Mouse (Mus musculus) heart, embryonic 13.5 days (tissue): ENCODE results near the gene Itgb4. TPM values are rescaled to one million over a fixed set of nuclear protein-coding genes. Genes with fewer than 3 reads are reported as not detected.

Source experiments
- ATAC-seq: fragments of 200-750 bp; cut with Nextera tagmentation; 2 replicates; pipeline ENCODE4 v1.8.0; 2017; ENCODE audit warnings: moderate TSS enrichment; ENCODE audit not compliant: insufficient number of reproducible peaks, low FRiP score, low TSS enrichment; ENCODE audit errors: extremely low read depth
- H3K27ac ChIP-seq: fragments of 300-500 bp; sonication (generic); replicated peaks from 2 replicates; pipeline ENCODE4 v1.5.1; 2015; ENCODE audit warnings: moderate library complexity, mild to moderate bottlenecking, inconsistent platforms
- H3K27me3 ChIP-seq: fragments of 300-500 bp; sonication (generic); replicated peaks from 2 replicates; pipeline ENCODE4 v1.6.1; 2015; ENCODE audit warnings: mild to moderate bottlenecking, inconsistent platforms
- H3K36me3 ChIP-seq: fragments of 300-500 bp; sonication (generic); 2 replicates; pipeline ENCODE4 v1.6.1; 2015; ENCODE audit warnings: mild to moderate bottlenecking, inconsistent platforms
- H3K4me1 ChIP-seq: fragments of 300-500 bp; sonication (generic); 2 replicates; pipeline ENCODE4 v1.6.1; 2015; ENCODE audit warnings: inconsistent platforms
- H3K4me2 ChIP-seq: fragments of 300-500 bp; sonication (generic); 2 replicates; pipeline ENCODE4 v1.6.1; 2015; ENCODE audit warnings: inconsistent platforms, mild to moderate bottlenecking, moderate library complexity
- H3K4me3 ChIP-seq: fragments of 300-500 bp; sonication (generic); 2 replicates; pipeline ENCODE4 v1.5.1; 2015; ENCODE audit warnings: moderate library complexity, mild to moderate bottlenecking, inconsistent platforms
- H3K9ac ChIP-seq: fragments of 300-500 bp; sonication (generic); 2 replicates; pipeline ENCODE4 v1.6.1; 2015; ENCODE audit warnings: inconsistent platforms, mild to moderate bottlenecking, moderate library complexity
- H3K9me3 ChIP-seq: fragments of 300-500 bp; sonication (generic); 2 replicates; pipeline ENCODE4 v1.6.1; 2016; ENCODE audit warnings: inconsistent platforms
- WGBS: fragments of 180-500 bp; shearing (Covaris S2); methylation state at CpG from one replicate; pipeline ENCODE4 v1.1.7; 2015; ENCODE audit warnings: mixed read lengths; 5-methylcytosine and 5-hydroxymethylcytosine counted together
- polyA plus RNA-seq: library from polyadenylated mRNA; unstranded; fragments of >200 nt; fragmentation: Nextera tagmentation; extraction: Ambion mirVana; gene quantifications from 2 replicates; pipeline ENCODE4 v1.2.1, GENCODE M21; 2015

The Itgb4 gene
- polyA plus RNA-seq, 1 experiment from 2014 or later = 1.1 TPM

- Histone ChIP-seq H3K36me3 (peaks cover 90% of the 10 kb centered on the region), H3K4me3 (no peak overlapping the region), H3K27me3 (no peaks in the 10 kb centered on the region), H3K4me2 (no peak overlapping the region), H3K9ac (no peak overlapping the region), H3K27ac (no peak overlapping the region), H3K4me1 (no peaks in the 10 kb centered on the region), H3K9me3 (no peaks in the 10 kb centered on the region)
- WGBS = 94% methylated on average over 2 of the region's 2 CpGs
- no peak for ATAC-seq
Measured at GRCm38 (mm10) chr11:115950719-115951118, 23.8 kb upstream of the Itgb4 start.

- Histone ChIP-seq H3K4me1 (peaks cover 6% of the 10 kb centered on the region; the same call in 1 of the 2 replicates), H3K36me3 (peaks cover 82% of the 10 kb centered on the region), H3K27me3 (no peaks in the 10 kb centered on the region), H3K4me3 (no peak overlapping the region), H3K9ac (no peak overlapping the region), H3K27ac (no peak overlapping the region), H3K9me3 (no peaks in the 10 kb centered on the region), H3K4me2 (no peak overlapping the region)
- 75% methylated on average over 5 of the region's 5 CpGs for WGBS
- ATAC-seq = no peak
Measured at GRCm38 (mm10) chr11:115954712-115955111, 19.8 kb upstream of the Itgb4 start.

DNA sequence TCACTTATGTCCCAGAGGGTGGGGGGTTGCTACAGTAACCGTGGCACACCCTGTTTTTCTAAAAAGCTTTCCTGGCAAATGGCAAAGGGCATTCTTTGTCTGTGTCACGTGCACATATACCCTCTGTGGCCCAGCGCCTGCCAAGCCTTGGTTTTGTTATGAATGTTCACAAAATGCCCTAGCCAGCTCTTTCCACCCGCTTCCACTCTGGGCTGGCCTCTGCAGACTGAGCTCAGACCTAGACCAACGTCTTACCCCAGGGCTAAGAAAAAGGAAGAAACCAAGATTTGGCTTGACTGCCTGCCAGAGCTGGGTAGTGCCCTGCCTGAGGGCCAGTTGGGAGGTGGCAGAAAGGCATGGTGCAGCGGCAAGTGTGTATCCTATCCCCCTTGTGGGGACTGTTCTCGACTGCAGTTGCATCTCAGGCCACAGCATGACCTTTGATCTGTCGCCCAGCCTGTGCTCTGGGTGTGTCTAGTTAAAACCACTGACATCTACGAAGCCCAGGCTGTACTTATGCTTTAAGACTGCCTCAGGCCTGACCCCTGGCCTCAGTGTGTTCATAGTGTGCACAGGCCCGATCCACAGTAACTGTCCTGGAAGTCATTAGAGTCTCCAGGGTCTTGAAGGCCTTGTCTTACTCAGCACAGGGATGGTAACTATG is 19.2 kb upstream of the Itgb4 start:
- H3K9ac ChIP-seq = no peak overlapping the region
- no peaks in the 10 kb centered on the region for H3K27me3 ChIP-seq
- H3K9me3 ChIP-seq = no peaks in the 10 kb centered on the region
- no peak overlapping the region for H3K4me2 ChIP-seq
- H3K4me1 ChIP-seq = peaks cover 6% of the 10 kb centered on the region; the same call in 1 of the 2 replicates
- peaks cover 82% of the 10 kb centered on the region for H3K36me3 ChIP-seq
- 0 out of 2 replicates have a peak overlapping the region, but pooled peaks have one; percentile 1 for H3K27ac ChIP-seq
- 74% methylated on average over 10 of the region's 10 CpGs for WGBS
- no peak for ATAC-seq
- no peak overlapping the region for H3K4me3 ChIP-seq

DNA sequence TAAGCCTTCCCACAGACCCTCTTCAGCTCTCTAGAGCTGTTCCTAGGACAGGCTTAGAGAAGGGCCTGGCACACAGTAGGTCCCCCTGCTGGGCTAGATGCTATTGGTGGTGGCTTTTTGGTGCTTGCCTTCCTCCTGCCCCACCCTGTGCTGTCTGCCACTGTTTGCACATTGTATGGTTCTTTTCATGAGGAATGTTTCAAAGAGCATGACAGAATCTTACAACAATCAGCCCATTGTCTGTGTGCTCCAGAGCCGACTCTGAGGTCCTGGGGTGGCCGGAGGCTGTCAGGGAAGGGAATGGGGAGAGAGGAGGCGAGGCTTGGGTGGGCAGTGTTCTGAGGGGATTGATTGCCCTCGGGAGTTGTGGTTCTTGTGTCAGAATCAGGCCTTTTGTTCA is 18.1 kb upstream of the Itgb4 start:
- no peak for ATAC-seq
- Histone ChIP-seq H3K9ac (no peak overlapping the region), H3K4me2 (no peak overlapping the region), H3K27me3 (no peaks in the 10 kb centered on the region), H3K36me3 (peaks cover 83% of the 10 kb centered on the region), H3K4me3 (no peak overlapping the region), H3K4me1 (peaks cover 6% of the 10 kb centered on the region; the same call in 1 of the 2 replicates), H3K27ac (peak overlapping the region; percentile 36), H3K9me3 (no peaks in the 10 kb centered on the region)
- 62% methylated on average over 4 of the region's 4 CpGs for WGBS

DNA sequence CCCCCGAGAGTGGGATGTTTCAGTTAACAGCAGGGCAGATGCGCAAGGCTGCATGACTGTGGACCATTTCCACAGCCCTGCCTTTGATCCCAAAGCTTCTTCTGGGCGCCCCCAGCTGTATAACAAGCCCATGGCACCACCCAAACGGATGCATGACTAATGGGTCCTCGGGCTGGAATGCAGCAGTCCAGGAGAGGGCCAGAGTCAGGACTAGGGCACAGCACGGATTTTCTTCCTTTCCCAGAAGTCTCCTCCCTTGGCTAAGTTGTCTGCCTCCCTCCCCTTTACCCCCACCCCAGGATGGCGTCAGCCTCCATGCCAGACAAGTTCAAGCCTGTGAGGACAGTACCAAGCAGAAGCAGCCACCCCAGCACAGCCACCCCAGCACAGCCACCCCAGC is 16.5 kb upstream of the Itgb4 start:
- ATAC-seq = no peak
- H3K27me3 ChIP-seq = no peaks in the 10 kb centered on the region
- H3K4me1 ChIP-seq = peaks cover 6% of the 10 kb centered on the region; the same call in 1 of the 2 replicates
- peaks cover 83% of the 10 kb centered on the region for H3K36me3 ChIP-seq
- no peak overlapping the region for H3K27ac ChIP-seq
- WGBS = 77% methylated on average over 7 of the region's 7 CpGs
- no peak overlapping the region for H3K9ac ChIP-seq
- no peak overlapping the region for H3K4me2 ChIP-seq
- no peak overlapping the region for H3K4me3 ChIP-seq
- H3K9me3 ChIP-seq = no peaks in the 10 kb centered on the region

DNA sequence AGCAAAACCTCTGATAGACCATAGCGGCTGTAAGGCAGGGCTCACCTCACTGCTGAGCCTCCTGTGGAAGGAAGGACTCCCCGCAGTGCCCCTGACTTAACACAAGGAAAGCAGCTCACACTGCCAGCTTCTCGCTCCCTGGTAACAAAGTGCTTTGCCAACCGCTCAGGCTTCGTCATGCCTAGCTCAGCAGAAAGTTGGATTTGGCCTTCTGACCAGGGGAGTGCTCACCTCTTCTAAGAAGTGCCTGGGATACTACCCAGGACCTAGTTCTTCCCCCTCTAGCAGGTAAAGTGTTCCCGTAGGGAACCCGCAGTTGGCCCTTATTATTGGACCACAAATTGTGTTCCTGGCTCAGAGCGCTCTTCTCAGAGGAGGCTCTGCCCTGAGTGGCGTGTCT is 15.5 kb upstream of the Itgb4 start:
- no peak overlapping the region for H3K9ac ChIP-seq
- H3K27ac ChIP-seq = no peak overlapping the region
- H3K4me3 ChIP-seq = no peak overlapping the region
- no peak for ATAC-seq
- peaks cover 83% of the 10 kb centered on the region for H3K36me3 ChIP-seq
- no peaks in the 10 kb centered on the region for H3K27me3 ChIP-seq
- 94% methylated on average over 9 of the region's 9 CpGs for WGBS
- no peaks in the 10 kb centered on the region for H3K9me3 ChIP-seq
- peaks cover 6% of the 10 kb centered on the region; the same call in 1 of the 2 replicates for H3K4me1 ChIP-seq
- H3K4me2 ChIP-seq = no peak overlapping the region

- H3K9ac ChIP-seq = no peak overlapping the region
- H3K36me3 ChIP-seq = peaks cover 88% of the 10 kb centered on the region
- H3K27ac ChIP-seq = no peak overlapping the region
- no peaks in the 10 kb centered on the region for H3K9me3 ChIP-seq
- no peak overlapping the region for H3K4me2 ChIP-seq
- no peaks in the 10 kb centered on the region for H3K27me3 ChIP-seq
- 88% methylated on average over 9 of the region's 9 CpGs for WGBS
- peaks cover 14% of the 10 kb centered on the region for H3K4me1 ChIP-seq
- H3K4me3 ChIP-seq = no peak overlapping the region
- ATAC-seq = no peak
Measured at GRCm38 (mm10) chr11:115962651-115963412, 11.7 kb upstream of the Itgb4 start.

DNA sequence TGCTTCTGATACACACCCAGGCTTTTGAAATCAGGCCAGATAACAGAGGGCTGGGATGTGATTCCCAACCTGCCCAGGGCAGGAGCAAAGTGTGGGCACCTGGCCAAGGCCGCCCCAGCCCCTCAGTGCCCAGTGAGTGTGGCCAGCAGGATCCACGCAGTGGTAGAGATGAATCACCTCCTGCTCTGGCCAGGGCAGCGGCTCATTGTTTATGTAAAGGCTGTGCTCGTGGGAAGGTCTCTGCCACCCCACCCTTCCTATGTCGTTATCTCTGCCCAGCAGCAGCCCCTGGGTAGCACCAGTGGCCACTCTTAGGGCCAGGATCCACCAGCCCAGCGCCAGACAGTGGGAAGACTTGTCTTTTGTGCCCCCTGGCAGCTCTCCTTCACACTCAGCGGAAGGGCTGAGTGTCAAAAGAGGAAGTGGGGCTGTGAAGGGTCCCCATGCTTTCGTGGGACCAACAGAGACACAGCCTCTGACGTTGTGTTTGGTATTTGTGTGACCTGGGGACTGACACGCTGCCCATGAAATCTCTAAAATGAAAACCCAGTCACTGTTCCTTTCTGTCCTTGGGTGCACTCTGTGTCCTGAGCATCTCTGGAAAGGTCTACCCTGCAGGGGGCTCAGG is 9.4 kb upstream of the Itgb4 start:
- H3K4me3 ChIP-seq = no peak overlapping the region

DNA sequence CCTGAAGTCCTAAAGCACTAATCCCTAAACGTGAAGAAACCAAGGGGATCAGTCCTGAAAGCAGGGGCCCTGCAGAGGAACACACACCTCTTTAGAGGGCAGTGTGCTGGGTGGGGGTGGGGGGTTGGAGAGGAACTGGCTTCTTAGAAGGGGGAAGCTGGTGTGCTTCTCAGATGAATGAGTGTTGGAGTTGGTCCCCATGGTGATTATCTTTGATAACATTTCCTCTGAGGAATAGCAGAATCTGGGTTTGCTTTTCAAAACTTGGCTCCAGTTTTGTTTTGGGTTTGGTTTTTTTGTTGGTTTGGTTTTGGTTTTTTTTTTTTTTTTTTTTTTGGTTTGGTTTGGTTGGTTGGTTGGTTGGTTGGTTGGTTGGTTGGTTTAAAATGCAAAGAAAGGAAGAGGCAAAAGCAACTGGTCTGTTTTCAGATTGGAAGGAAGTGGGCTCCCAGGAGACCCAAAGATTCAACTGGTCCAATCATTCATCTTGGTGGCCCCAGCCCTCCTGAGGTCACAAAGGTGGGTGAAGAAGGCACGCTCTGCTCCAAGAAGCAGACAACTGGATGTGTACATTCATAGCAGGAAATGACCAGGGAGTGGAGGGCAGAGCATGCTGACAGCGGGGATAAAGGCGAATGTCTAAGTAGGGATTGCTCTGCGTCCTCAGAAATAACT is 5.6 kb upstream of the Itgb4 start:
- peak overlapping the region; percentile 32; the same call in 1 of the 2 replicates for H3K27ac ChIP-seq
- whole genome bisulfite sequencing = 53% methylated on average over 5 of the region's 5 CpGs

More for the DNA sequence above, 9.4 kb upstream of the Itgb4 start:
- peak; percentile 52; the same call in 1 of the 2 replicates for ATAC-seq
- 68% methylated on average over 10 of the region's 10 CpGs for WGBS
- no peak overlapping the region for H3K9ac ChIP-seq
- H3K36me3 ChIP-seq = peaks cover 72% of the 10 kb centered on the region
- peak overlapping the region; percentile 53 for H3K27ac ChIP-seq
- no peak overlapping the region for H3K4me2 ChIP-seq
- no peaks in the 10 kb centered on the region for H3K27me3 ChIP-seq
- H3K4me1 ChIP-seq = peaks cover 28% of the 10 kb centered on the region
- H3K9me3 ChIP-seq = no peaks in the 10 kb centered on the region

DNA sequence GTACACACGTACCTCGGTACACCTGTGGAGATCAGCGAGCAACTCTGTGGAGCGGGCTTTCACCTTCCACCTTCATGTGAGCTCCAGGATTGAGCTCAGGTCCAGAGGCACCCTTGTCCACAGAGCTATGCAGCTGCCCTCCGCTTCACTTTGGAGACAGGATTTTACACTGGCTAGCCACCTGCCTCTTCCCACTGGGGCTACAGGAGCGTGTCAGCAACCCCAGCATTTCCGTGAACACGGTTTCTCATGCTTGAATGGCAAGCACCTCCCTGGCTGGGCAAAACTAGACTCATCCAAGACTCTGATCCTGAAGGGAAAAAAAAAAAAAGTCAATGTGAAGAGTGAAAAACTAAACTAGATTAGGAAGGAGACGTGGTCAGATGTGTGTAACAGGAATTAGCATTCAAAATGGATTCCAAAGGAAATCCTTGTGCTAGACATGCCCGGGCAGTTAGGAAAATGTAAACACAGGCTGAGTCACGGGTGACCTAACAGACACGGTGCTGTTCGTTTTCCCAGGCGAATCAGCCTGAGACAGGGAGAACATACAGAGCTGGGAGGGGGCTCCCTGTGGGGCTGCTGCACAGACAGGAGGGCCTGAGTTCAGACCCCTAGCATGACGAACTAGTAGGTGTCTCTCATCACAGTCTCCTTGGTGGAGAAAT is 4.4 kb upstream of the Itgb4 start:
- Histone ChIP-seq H3K27ac (no peak overlapping the region; the same call in 1 of the 2 replicates), H3K9ac (no peak overlapping the region), H3K9me3 (no peaks in the 10 kb centered on the region), H3K27me3 (peaks cover 22% of the 10 kb centered on the region), H3K4me1 (peaks cover 30% of the 10 kb centered on the region), H3K4me3 (no peak overlapping the region), H3K36me3 (peaks cover 22% of the 10 kb centered on the region), H3K4me2 (no peak overlapping the region)
- 63% methylated on average over 15 of the region's 15 CpGs for whole genome bisulfite sequencing
- ATAC-seq = no peak

More for the DNA sequence above, 5.6 kb upstream of the Itgb4 start:
- no peak for ATAC-seq
- Histone ChIP-seq H3K4me2 (no peak overlapping the region), H3K9ac (no peak overlapping the region), H3K9me3 (no peaks in the 10 kb centered on the region), H3K36me3 (peaks cover 34% of the 10 kb centered on the region), H3K27me3 (peaks cover 10% of the 10 kb centered on the region), H3K4me1 (peaks cover 28% of the 10 kb centered on the region), H3K4me3 (no peak overlapping the region)
